Mouse (Mus musculus) intestine, embryonic 15.5 days (tissue): ENCODE data around the gene Gas2l1. TPM values are rescaled to one million over a fixed set of nuclear protein-coding genes. Genes with fewer than 3 reads are reported as not detected.

Experiments used
- polyA plus RNA-seq: library from polyadenylated mRNA; unstranded; fragments of >200 nt; fragmentation: Nextera tagmentation; extraction: Ambion mirVana; gene quantifications from 2 replicates; pipeline ENCODE4 v1.2.1, GENCODE M21; 2015

The Gas2l1 gene
- polyA plus RNA-seq, 1 experiment from 2014 or later = 28.2 TPM

Other genes starting within 250 kb of the Gas2l1 start
- 42.1 and 42.8 TPM in 2 replicates for gene Nf2, start 215.8 kb downstream of the Gas2l1 start, polyA plus RNA-seq
- 97.5 and 99.6 TPM in 2 replicates for gene Nipsnap1, start 191.4 kb downstream of the Gas2l1 start, polyA plus RNA-seq
- 33.6 and 34.3 TPM in 2 replicates for gene Thoc5, start 170.0 kb downstream of the Gas2l1 start, polyA plus RNA-seq
- gene Nefh, start 117.3 kb downstream of the Gas2l1 start, polyA plus RNA-seq = 0.58 and 0.76 TPM in 2 replicates
- 63.5 and 71.3 TPM in 2 replicates for gene Ap1b1, start 78.5 kb downstream of the Gas2l1 start, polyA plus RNA-seq
- 0.68 and 0.90 TPM in 2 replicates for gene Rasl10a, start 7.2 kb downstream of the Gas2l1 start, polyA plus RNA-seq
- 27.5 and 30.0 TPM in 2 replicates for gene Rhbdd3, start 33.6 kb upstream of the Gas2l1 start, polyA plus RNA-seq
- 571 and 594 TPM in 2 replicates for gene Ewsr1, start 33.9 kb upstream of the Gas2l1 start, polyA plus RNA-seq
- gene Emid1, start 86.9 kb upstream of the Gas2l1 start, polyA plus RNA-seq = 94.4 and 105 TPM in 2 replicates
- gene Kremen1, start 196.2 kb upstream of the Gas2l1 start, polyA plus RNA-seq = 10.4 and 11.7 TPM in 2 replicates